Mouse (Mus musculus): ENCODE measurements around the gene Lrrtm1. TPM values are rescaled to one million over a fixed set of nuclear protein-coding genes. Genes with fewer than 3 reads are reported as not detected.

Gene Lrrtm1
- total and polyA plus RNA-seq, 3 experiments, result not detected

DNA sequence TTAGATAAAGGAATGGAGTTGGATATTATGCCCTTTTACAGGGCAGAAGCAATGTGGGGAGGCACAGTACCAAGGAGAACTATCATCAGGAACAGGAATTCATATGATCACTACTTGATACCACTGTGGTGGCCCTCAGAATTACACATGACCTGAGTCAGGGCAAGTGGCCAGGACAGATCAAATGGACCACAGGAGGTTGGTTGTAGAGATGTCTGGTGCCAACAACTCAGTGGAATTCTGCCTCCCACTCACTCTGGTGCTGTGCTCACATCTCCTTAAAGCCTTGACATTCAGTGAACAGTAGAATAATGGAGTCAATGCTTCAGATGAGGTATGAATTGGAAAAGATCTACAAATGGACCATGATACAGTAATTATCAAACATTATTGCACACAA is 45.9 kb downstream of the Lrrtm1 start:
- no peak for DNase-seq (ENCODE audit: low read depth, low spot score)
- no peak overlapping the region for H3K9ac ChIP-seq (ENCODE audit: control insufficient read depth, low read depth, low read length, poor library complexity, severe bottlenecking)
- no peaks in the 10 kb centered on the region for H3K79me2 ChIP-seq (ENCODE audit: control insufficient read depth, insufficient read depth, low read length, poor library complexity)
- H3K27me3 ChIP-seq (ENCODE audit: control insufficient read depth in 1 of 2, insufficient read depth in 2 of 2, low read length in 2 of 2), result no peaks in the 10 kb centered on the region
- no peak overlapping the region for H3K4me3 ChIP-seq (ENCODE audit: control insufficient read depth in 1 of 2, insufficient read depth in 1 of 2, low read depth in 2 of 2, low read length in 2 of 2)
- H3K4me1 ChIP-seq (ENCODE audit: control insufficient read depth in 1 of 2, insufficient read depth in 2 of 2, low read length in 2 of 2), result no peaks in the 10 kb centered on the region
- no peaks in the 10 kb centered on the region for H3K9me3 ChIP-seq (replicated peaks; ENCODE audit: insufficient read depth, low read length)
- H3K27ac ChIP-seq (ENCODE audit: control insufficient read depth, low read depth, low read length), result no peak overlapping the region
- H3K36me3 ChIP-seq (ENCODE audit: control insufficient read depth in 1 of 2, insufficient read depth in 2 of 2, low read length in 2 of 2), result no peaks in the 10 kb centered on the region
- no peak for TF ChIP-seq JUND (IDR thresholded peaks at IDR 0.05; ENCODE audit: low read depth, low read length)
- no peak for TF ChIP-seq ZNF384 (IDR thresholded peaks at IDR 0.05; ENCODE audit: low read depth, low read length)
- TF ChIP-seq ZMIZ1 (IDR thresholded peaks at IDR 0.05; ENCODE audit: low read depth, low read length), result no peak
- TF ChIP-seq MAX (IDR thresholded peaks at IDR 0.05; ENCODE audit: low read length), result no peak
- no peak for TF ChIP-seq CTCF (IDR thresholded peaks at IDR 0.05 in 2 of 3, conservative IDR thresholded peaks at IDR 0.05 in 1 of 3; ENCODE audit: control insufficient read depth in 1 of 3, insufficient read depth in 1 of 3, low read depth in 2 of 3, low read length in 3 of 3, poor library complexity in 1 of 3, severe bottlenecking in 1 of 3)
- no peak for TF ChIP-seq SIN3A (IDR thresholded peaks at IDR 0.05; ENCODE audit: low read length)
- no peak for TF ChIP-seq GABPA (IDR thresholded peaks at IDR 0.05; ENCODE audit: low read depth, low read length)
- no peak for TF ChIP-seq CHD2 (IDR thresholded peaks at IDR 0.05; ENCODE audit: low read length)
- TF ChIP-seq NELFE (IDR thresholded peaks at IDR 0.05; ENCODE audit: low read depth, low read length), result no peak
- TF ChIP-seq CHD1 (IDR thresholded peaks at IDR 0.05; ENCODE audit: low read depth, low read length), result no peak
- no peak for TF ChIP-seq POLR2AphosphoS5 (IDR thresholded peaks at IDR 0.05; ENCODE audit: borderline replicate concordance, low read depth, low read length)
- TF ChIP-seq BHLHE40 (IDR thresholded peaks at IDR 0.05; ENCODE audit: borderline replicate concordance, low read depth, low read length), result no peak
- TF ChIP-seq ZC3H11A (IDR thresholded peaks at IDR 0.05; ENCODE audit: low read depth, low read length), result no peak
- no peak for TF ChIP-seq SMC3 (IDR thresholded peaks at IDR 0.05; ENCODE audit: low read depth, low read length)
- no peak for TF ChIP-seq MYC (IDR thresholded peaks at IDR 0.05; ENCODE audit: low read depth, low read length)
- no peak for TF ChIP-seq ETS1 (IDR thresholded peaks at IDR 0.05; ENCODE audit: low read depth, low read length)
- TF ChIP-seq GATA1 (IDR thresholded peaks at IDR 0.05; ENCODE audit: low read depth, low read length), result no peak
- TF ChIP-seq POLR2AphosphoS2 (IDR thresholded peaks at IDR 0.05; ENCODE audit: low read length), result no peak

DNA sequence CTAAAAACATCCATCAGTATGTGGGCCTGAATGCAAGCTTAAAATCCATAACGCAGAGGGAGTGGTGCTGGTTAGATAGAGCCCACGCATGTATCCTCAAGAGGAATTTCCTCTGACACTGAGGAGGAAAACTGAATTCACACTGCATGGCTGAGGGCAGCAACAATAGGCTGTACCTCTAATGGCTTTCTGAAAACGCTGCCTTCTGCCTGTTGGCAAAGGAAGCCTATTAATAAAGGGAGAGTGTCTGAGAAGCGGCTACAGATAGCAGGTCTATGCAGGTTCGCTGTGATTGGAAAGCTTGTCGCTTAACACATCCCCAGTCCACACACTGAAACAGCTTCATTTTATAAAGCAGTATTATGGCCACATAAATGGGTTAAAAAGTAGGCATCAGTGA is 48.9 kb downstream of the Lrrtm1 start:
- Histone ChIP-seq H3K27me3 (ENCODE audit: control insufficient read depth in 1 of 2, insufficient read depth in 2 of 2, low read length in 2 of 2) (no peaks in the 10 kb centered on the region), H3K4me3 (ENCODE audit: control insufficient read depth in 1 of 2, insufficient read depth in 1 of 2, low read depth in 2 of 2, low read length in 2 of 2) (no peak overlapping the region), H3K27ac (ENCODE audit: control insufficient read depth, low read depth, low read length) (no peak overlapping the region)

More for the DNA sequence above, 48.9 kb downstream of the Lrrtm1 start:
- no peak for TF ChIP-seq SMC3 (IDR thresholded peaks at IDR 0.05; ENCODE audit: low read depth, low read length)
- TF ChIP-seq ZMIZ1 (IDR thresholded peaks at IDR 0.05; ENCODE audit: low read depth, low read length), result no peak
- TF ChIP-seq GATA1 (IDR thresholded peaks at IDR 0.05; ENCODE audit: low read depth, low read length), result no peak
- no peak for TF ChIP-seq CHD1 (IDR thresholded peaks at IDR 0.05; ENCODE audit: low read depth, low read length)
- TF ChIP-seq MEF2A (IDR thresholded peaks at IDR 0.05; ENCODE audit: extremely low read depth, insufficient replicate concordance, low read depth, low read length, poor library complexity, severe bottlenecking), result no peak
- no peak for TF ChIP-seq BHLHE40 (IDR thresholded peaks at IDR 0.05; ENCODE audit: borderline replicate concordance, low read depth, low read length)
- TF ChIP-seq ZNF384 (IDR thresholded peaks at IDR 0.05; ENCODE audit: low read depth, low read length), result no peak
- no peak for TF ChIP-seq MXI1 (IDR thresholded peaks at IDR 0.05; ENCODE audit: low read depth, low read length)
- no peak for TF ChIP-seq MAFK (IDR thresholded peaks at IDR 0.05; ENCODE audit: borderline replicate concordance, low read depth, low read length)
- no peak for TF ChIP-seq USF2 (IDR thresholded peaks at IDR 0.05; ENCODE audit: borderline replicate concordance in 1 of 2, insufficient read depth in 1 of 2, low read depth in 1 of 2, low read length in 2 of 2)
- TF ChIP-seq CTCF (IDR thresholded peaks at IDR 0.05 in 2 of 3, conservative IDR thresholded peaks at IDR 0.05 in 1 of 3; ENCODE audit: control insufficient read depth in 1 of 3, insufficient read depth in 1 of 3, low read depth in 2 of 3, low read length in 3 of 3, poor library complexity in 1 of 3, severe bottlenecking in 1 of 3), result no peak
- no peak for TF ChIP-seq JUND (IDR thresholded peaks at IDR 0.05; ENCODE audit: low read depth, low read length)
- TF ChIP-seq MYC (IDR thresholded peaks at IDR 0.05; ENCODE audit: low read depth, low read length), result no peak
- no peak for TF ChIP-seq CHD2 (IDR thresholded peaks at IDR 0.05; ENCODE audit: low read length)
- no peak for TF ChIP-seq UBTF (IDR thresholded peaks at IDR 0.05; ENCODE audit: borderline replicate concordance, insufficient read depth, low read depth, low read length)
- TF ChIP-seq SIN3A (IDR thresholded peaks at IDR 0.05; ENCODE audit: low read length), result no peak
- DNase-seq (ENCODE audit: low read depth, low spot score), result no peak
- Histone ChIP-seq H3K36me3 (ENCODE audit: control insufficient read depth in 1 of 2, insufficient read depth in 2 of 2, low read length in 2 of 2) (no peaks in the 10 kb centered on the region), H3K79me2 (ENCODE audit: control insufficient read depth, insufficient read depth, low read length, poor library complexity) (no peaks in the 10 kb centered on the region), H3K4me1 (ENCODE audit: control insufficient read depth in 1 of 2, insufficient read depth in 2 of 2, low read length in 2 of 2) (no peaks in the 10 kb centered on the region), H3K9ac (ENCODE audit: control insufficient read depth, low read depth, low read length, poor library complexity, severe bottlenecking) (no peak overlapping the region), H3K9me3 (replicated peaks; ENCODE audit: insufficient read depth, low read length) (no peaks in the 10 kb centered on the region)

All from MEL (cell line).